Mouse (Mus musculus): ENCODE measurements at regions not wholly inside any gene's neighbourhood (a gene's known extent, or its start where the extent isn't known, plus 50 kb on each side); places are given as distances from the start of the nearest gene placed in this dataset.

GRCm38 (mm10) chr1:183504103-183504841 is 86.3 kb downstream of the Hhipl2 start:
- Histone ChIP-seq H3K4me2 (no peak overlapping the region), H3K9me3 (no peaks in the 10 kb centered on the region), H3K4me1 (no peaks in the 10 kb centered on the region), H3K9ac (no peak overlapping the region), H3K36me3 (no peaks in the 10 kb centered on the region), H3K27me3 (no peaks in the 10 kb centered on the region), H3K4me3 (no peak overlapping the region), H3K27ac (no peak overlapping the region)
- 91% methylated on average over 14 of the region's 14 CpGs for WGBS
- ATAC-seq (ENCODE audit: borderline replicate concordance, extremely low read depth, low FRiP score, low TSS enrichment): no peak

- no peaks in the 10 kb centered on the region for H3K9me3 ChIP-seq
- H3K4me3 ChIP-seq: no peak overlapping the region
- no peaks in the 10 kb centered on the region for H3K4me1 ChIP-seq
- no peaks in the 10 kb centered on the region for H3K36me3 ChIP-seq
- no peak overlapping the region for H3K9ac ChIP-seq
- no peak overlapping the region for H3K27ac ChIP-seq
- no peak overlapping the region for H3K4me2 ChIP-seq
- no peaks in the 10 kb centered on the region for H3K27me3 ChIP-seq
- 94% methylated on average over 2 of the region's 2 CpGs for WGBS
- ATAC-seq (ENCODE audit: borderline replicate concordance, extremely low read depth, low FRiP score, low TSS enrichment): no peak
These were observed 89.9 kb downstream of the Hhipl2 start for GRCm38 (mm10) chr1:183507893-183508292.

- Histone ChIP-seq H3K36me3 (no peaks in the 10 kb centered on the region), H3K4me3 (no peak overlapping the region), H3K4me2 (no peak overlapping the region), H3K9me3 (no peaks in the 10 kb centered on the region), H3K27ac (no peak overlapping the region), H3K9ac (no peak overlapping the region), H3K4me1 (no peaks in the 10 kb centered on the region), H3K27me3 (no peaks in the 10 kb centered on the region)
- no peak for ATAC-seq (ENCODE audit: borderline replicate concordance, extremely low read depth, low FRiP score, low TSS enrichment)
- WGBS: 70% methylated on average over 10 of the region's 10 CpGs
These were observed 92.7 kb downstream of the Hhipl2 start for GRCm38 (mm10) chr1:183510759-183511158.

GRCm38 (mm10) chr1:183513876-183514275 is 95.9 kb downstream of the Hhipl2 start:
- Histone ChIP-seq H3K36me3 (no peaks in the 10 kb centered on the region), H3K4me3 (no peak overlapping the region), H3K27me3 (no peaks in the 10 kb centered on the region), H3K9me3 (no peaks in the 10 kb centered on the region), H3K27ac (no peak overlapping the region), H3K4me2 (no peak overlapping the region), H3K4me1 (no peaks in the 10 kb centered on the region), H3K9ac (no peak overlapping the region)
- ATAC-seq (ENCODE audit: borderline replicate concordance, extremely low read depth, low FRiP score, low TSS enrichment): no peak
- 84% methylated on average over 3 of the region's 3 CpGs for WGBS

- no peak for ATAC-seq (ENCODE audit: borderline replicate concordance, extremely low read depth, low FRiP score, low TSS enrichment)
- Histone ChIP-seq H3K9me3 (no peaks in the 10 kb centered on the region), H3K27me3 (no peaks in the 10 kb centered on the region), H3K36me3 (no peaks in the 10 kb centered on the region), H3K4me1 (no peaks in the 10 kb centered on the region), H3K9ac (no peak overlapping the region), H3K4me3 (no peak overlapping the region), H3K27ac (no peak overlapping the region), H3K4me2 (no peak overlapping the region)
- 73% methylated on average over 15 of the region's 15 CpGs for WGBS
These were observed 96.4 kb downstream of the Hhipl2 start for GRCm38 (mm10) chr1:183514281-183514983.

- no peaks in the 10 kb centered on the region for H3K27me3 ChIP-seq
- no peak overlapping the region for H3K4me2 ChIP-seq
- ATAC-seq (ENCODE audit: borderline replicate concordance, extremely low read depth, low FRiP score, low TSS enrichment): no peak
- no peaks in the 10 kb centered on the region for H3K36me3 ChIP-seq
- 68% methylated on average over 2 of the region's 2 CpGs for WGBS
- H3K27ac ChIP-seq: no peak overlapping the region
- H3K9ac ChIP-seq: no peak overlapping the region
- no peak overlapping the region for H3K4me3 ChIP-seq
- H3K9me3 ChIP-seq: no peaks in the 10 kb centered on the region
- no peaks in the 10 kb centered on the region for H3K4me1 ChIP-seq
These were observed 96.9 kb downstream of the Hhipl2 start for GRCm38 (mm10) chr1:183514984-183515287.

- H3K27ac ChIP-seq: no peak overlapping the region
- H3K36me3 ChIP-seq: no peaks in the 10 kb centered on the region
- H3K4me1 ChIP-seq: no peaks in the 10 kb centered on the region
- no peak overlapping the region for H3K4me3 ChIP-seq
- no peak overlapping the region for H3K4me2 ChIP-seq
- no peaks in the 10 kb centered on the region for H3K27me3 ChIP-seq
- no peak for ATAC-seq (ENCODE audit: borderline replicate concordance, extremely low read depth, low FRiP score, low TSS enrichment)
- H3K9me3 ChIP-seq: no peaks in the 10 kb centered on the region
- WGBS: 43% methylated on average over 4 of the region's 4 CpGs
- H3K9ac ChIP-seq: no peak overlapping the region
These were observed 98.2 kb downstream of the Hhipl2 start for GRCm38 (mm10) chr1:183516167-183516566.

- no peak for ATAC-seq (ENCODE audit: borderline replicate concordance, extremely low read depth, low FRiP score, low TSS enrichment)
- Histone ChIP-seq H3K4me3 (no peak overlapping the region), H3K36me3 (no peaks in the 10 kb centered on the region), H3K9ac (no peak overlapping the region), H3K27ac (no peak overlapping the region), H3K9me3 (no peaks in the 10 kb centered on the region), H3K27me3 (no peaks in the 10 kb centered on the region), H3K4me1 (no peaks in the 10 kb centered on the region), H3K4me2 (no peak overlapping the region)
- whole genome bisulfite sequencing: 72% methylated on average over 4 of the region's 4 CpGs
These were observed 99.2 kb downstream of the Hhipl2 start for GRCm38 (mm10) chr1:183517236-183517635.

- no peak overlapping the region for H3K9ac ChIP-seq
- H3K36me3 ChIP-seq: no peaks in the 10 kb centered on the region
- no peak overlapping the region for H3K27ac ChIP-seq
- no peak overlapping the region for H3K4me3 ChIP-seq
- no peaks in the 10 kb centered on the region for H3K9me3 ChIP-seq
- H3K4me1 ChIP-seq: no peaks in the 10 kb centered on the region
- H3K4me2 ChIP-seq: no peak overlapping the region
- no peaks in the 10 kb centered on the region for H3K27me3 ChIP-seq
- ATAC-seq (ENCODE audit: borderline replicate concordance, extremely low read depth, low FRiP score, low TSS enrichment): no peak
- WGBS: 71% methylated on average over 7 of the region's 7 CpGs
These were observed 103.6 kb downstream of the Hhipl2 start for GRCm38 (mm10) chr1:183521569-183521968.

- H3K27ac ChIP-seq: no peak overlapping the region
- H3K9ac ChIP-seq: no peak overlapping the region
- no peaks in the 10 kb centered on the region for H3K36me3 ChIP-seq
- H3K9me3 ChIP-seq: no peaks in the 10 kb centered on the region
- H3K4me1 ChIP-seq: no peaks in the 10 kb centered on the region
- no peaks in the 10 kb centered on the region for H3K27me3 ChIP-seq
- no peak overlapping the region for H3K4me3 ChIP-seq
- WGBS: 56% methylated on average over 11 of the region's 11 CpGs
- ATAC-seq (ENCODE audit: borderline replicate concordance, extremely low read depth, low FRiP score, low TSS enrichment): no peak
- no peak overlapping the region for H3K4me2 ChIP-seq
These were observed 115.4 kb downstream of the Hhipl2 start for GRCm38 (mm10) chr1:183533386-183533785.

GRCm38 (mm10) chr1:183548752-183549387 is 130.9 kb downstream of the Hhipl2 start:
- Histone ChIP-seq H3K36me3 (no peaks in the 10 kb centered on the region), H3K9me3 (no peaks in the 10 kb centered on the region), H3K27me3 (no peaks in the 10 kb centered on the region), H3K4me3 (no peak overlapping the region), H3K4me2 (no peak overlapping the region), H3K27ac (no peak overlapping the region), H3K9ac (no peak overlapping the region), H3K4me1 (no peaks in the 10 kb centered on the region)
- ATAC-seq (ENCODE audit: borderline replicate concordance, extremely low read depth, low FRiP score, low TSS enrichment): no peak
- 68% methylated on average over 7 of the region's 7 CpGs for WGBS

- no peaks in the 10 kb centered on the region for H3K27me3 ChIP-seq
- H3K36me3 ChIP-seq: no peaks in the 10 kb centered on the region
- no peak overlapping the region for H3K4me2 ChIP-seq
- no peak for ATAC-seq (ENCODE audit: borderline replicate concordance, extremely low read depth, low FRiP score, low TSS enrichment)
- no peaks in the 10 kb centered on the region for H3K4me1 ChIP-seq
- WGBS: 84% methylated on average over 4 of the region's 4 CpGs
- H3K4me3 ChIP-seq: no peak overlapping the region
- no peak overlapping the region for H3K9ac ChIP-seq
- H3K9me3 ChIP-seq: no peaks in the 10 kb centered on the region
- H3K27ac ChIP-seq: no peak overlapping the region
These were observed 134.6 kb downstream of the Hhipl2 start for GRCm38 (mm10) chr1:183552617-183553016.
